ENCODE assay signal across 8 mouse cellular contexts in genomic region chr4:151411641-151412061, GRCm38 (mm10).
DNase-seq lines count a peak whose midpoint lies in the region; ATAC-seq and TF ChIP-seq lines count a peak whose summit lies in the region.

No protein-coding gene starts in this region.

- in situ Hi-C loops in Patski (cut with MboI; ENCODE audit: low pct_unique_long_range_greater_than_20kb): no loop called here

- 22% methylated on average over 14 of the region's 14 CpGs for WGBS in intestine, embryonic 15.5 days
- WGBS in lung, embryonic 16.5 days: 36% methylated on average over 14 of the region's 14 CpGs
- 14% methylated on average over 14 of the region's 14 CpGs for WGBS in stomach, postnatal 0 days

- no peaks in the 10 kb centered on the region; the same call in 1 of the 2 replicates for H3K9me3 ChIP-seq in intestine, embryonic 15.5 days
- H3K9me3 ChIP-seq in lung, embryonic 16.5 days (ENCODE audit: control insufficient read depth, low read length): no peaks in the 10 kb centered on the region; the same call in 1 of the 2 replicates
- no peaks in the 10 kb centered on the region for H3K9me3 ChIP-seq in stomach, postnatal 0 days (ENCODE audit: control insufficient read depth, low read length)

- no peak for TF ChIP-seq CTCF in Patski (IDR thresholded peaks at IDR 0.05)
- TF ChIP-seq CTCF in stomach, postnatal 0 days (IDR thresholded peaks at IDR 0.05; ENCODE audit: low read depth): no peak

- POLR2A ChIA-PET in Patski (lab: Charles Lee): no interaction called here

- peak; percentile 79 for ATAC-seq in Patski
- peak; percentile 79 for ATAC-seq in intestine, embryonic 15.5 days
- peak; percentile 77; the same call in 1 of the 2 replicates for ATAC-seq in lung, embryonic 16.5 days (ENCODE audit: low read depth)
- peak; percentile 83 for ATAC-seq in stomach, postnatal 0 days (ENCODE audit: low FRiP score, low TSS enrichment)

- CTCF ChIA-PET in Patski (lab: Charles Lee): no interaction called here

- H3K9ac ChIP-seq in intestine, embryonic 15.5 days: no peak overlapping the region
- no peak overlapping the region for H3K9ac ChIP-seq in lung, embryonic 16.5 days (ENCODE audit: low read length)
- peak overlapping the region; percentile 18; the same call in 1 of the 2 replicates for H3K9ac ChIP-seq in stomach, postnatal 0 days (ENCODE audit: low read length)

- H3K27ac ChIP-seq in intestine, embryonic 15.5 days: no peak overlapping the region
- no peak overlapping the region for H3K27ac ChIP-seq in lung, embryonic 16.5 days (ENCODE audit: low read length)
- no peak overlapping the region for H3K27ac ChIP-seq in stomach, postnatal 0 days (replicated peaks)

- peak overlapping the region; percentile 44 for H3K4me2 ChIP-seq in intestine, embryonic 15.5 days (replicated peaks)
- no peak overlapping the region for H3K4me2 ChIP-seq in lung, embryonic 16.5 days (ENCODE audit: low read depth, low read length)
- H3K4me2 ChIP-seq in stomach, postnatal 0 days (replicated peaks; ENCODE audit: low read depth): peak overlapping the region; percentile 35; the same call in 1 of the 2 replicates

- H3K4me1 ChIP-seq in intestine, embryonic 15.5 days (replicated peaks): peaks cover 11% of the 10 kb centered on the region
- H3K4me1 ChIP-seq in lung, embryonic 16.5 days (replicated peaks; ENCODE audit: control insufficient read depth, insufficient read depth, low read length): no peaks in the 10 kb centered on the region
- no peaks in the 10 kb centered on the region for H3K4me1 ChIP-seq in stomach, postnatal 0 days (replicated peaks; ENCODE audit: control insufficient read depth, insufficient read depth)

- peak; percentile 81 for TF ChIP-seq EP300 in stomach, postnatal 0 days (optimal IDR thresholded peaks at IDR 0.05)

- H3K4me3 ChIP-seq in intestine, embryonic 15.5 days (replicated peaks): no peak overlapping the region
- H3K4me3 ChIP-seq in lung, embryonic 16.5 days (ENCODE audit: low read length): no peak overlapping the region
- peak overlapping the region; percentile 2; the same call in 1 of the 2 replicates for H3K4me3 ChIP-seq in stomach, postnatal 0 days (ENCODE audit: low read depth, low read length)

- no peaks in the 10 kb centered on the region for H3K36me3 ChIP-seq in intestine, embryonic 15.5 days
- H3K36me3 ChIP-seq in lung, embryonic 16.5 days (ENCODE audit: control insufficient read depth, insufficient read depth, low read length): no peaks in the 10 kb centered on the region
- no peaks in the 10 kb centered on the region for H3K36me3 ChIP-seq in stomach, postnatal 0 days (ENCODE audit: control insufficient read depth, insufficient read depth, low read length)

- peak; percentile 15 to 19 for DNase-seq in adrenal gland, postnatal 36 days
- DNase-seq in adrenal gland, postnatal 25 days: no peak
- DNase-seq in Patski (ENCODE audit: low read depth, low spot score): peak; percentile 90
- peak; percentile 50 for DNase-seq in gastrocnemius, adult 18-20 months (ENCODE audit: low spot score)
- DNase-seq in stomach, postnatal 0 days (ENCODE audit: low spot score): peak; percentile 61
- no peak for DNase-seq in embryo, embryonic 10.5 days (ENCODE audit: low spot score)

- no peaks in the 10 kb centered on the region for H3K27me3 ChIP-seq in Patski
- H3K27me3 ChIP-seq in intestine, embryonic 15.5 days (replicated peaks): no peaks in the 10 kb centered on the region
- H3K27me3 ChIP-seq in lung, embryonic 16.5 days (ENCODE audit: control insufficient read depth, insufficient read depth, low read depth, low read length): no peaks in the 10 kb centered on the region; the same call in 1 of the 2 replicates
- H3K27me3 ChIP-seq in stomach, postnatal 0 days (ENCODE audit: control insufficient read depth, insufficient read depth, low read length): no peaks in the 10 kb centered on the region

Comparison
In these comparisons a context has a peak if more than half of its experiments do, and no peak if none do; other contexts are left out.
1. DNase-seq: peak in adrenal gland, postnatal 36 days (2 of 2), Patski (single experiment), gastrocnemius, adult 18-20 months (single experiment) and stomach, postnatal 0 days (single experiment); none in adrenal gland, postnatal 25 days (single experiment) and embryo, embryonic 10.5 days (single experiment).
2. Peak in every context shown above with its lines, with median percentiles within 50 percentile points of each other: ATAC-seq.